Mouse (Mus musculus) cerebellum, postnatal 25 days (tissue): ENCODE measurements at regions not wholly inside any gene's neighbourhood (a gene's known extent, or its start where the extent isn't known, plus 50 kb on each side); places are given as distances from the start of the nearest gene placed in this dataset.

ENCODE experiments used
- DNase-seq, 2 experiments: peaks; one replicate each; pipeline ENCODE4 v3.0.0; 2021; ENCODE audit warnings: mixed read lengths in 2 of 2

DNA sequence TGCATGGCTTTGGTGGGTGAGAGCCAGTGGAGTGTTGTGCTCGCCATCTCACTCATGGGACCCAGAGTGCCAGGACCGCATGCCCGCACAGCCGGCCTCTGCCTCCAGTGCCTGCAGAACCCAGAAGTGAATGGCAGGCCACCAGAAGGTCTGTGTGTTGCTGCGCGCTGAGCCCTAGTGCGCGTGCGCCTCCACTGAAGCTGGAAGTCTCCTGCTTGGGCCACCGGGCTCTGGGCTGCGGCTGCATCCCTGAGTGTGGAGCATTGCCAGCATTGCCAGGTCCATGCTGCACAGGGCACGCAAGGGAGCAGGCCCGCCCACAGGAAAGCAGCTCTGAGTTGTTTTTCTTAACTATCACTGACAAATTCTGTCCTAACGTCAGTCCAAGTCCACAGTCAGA is 785.7 kb downstream of the Gm6760 start:
- DNase-seq, result peak; percentile 67 to 72

DNA sequence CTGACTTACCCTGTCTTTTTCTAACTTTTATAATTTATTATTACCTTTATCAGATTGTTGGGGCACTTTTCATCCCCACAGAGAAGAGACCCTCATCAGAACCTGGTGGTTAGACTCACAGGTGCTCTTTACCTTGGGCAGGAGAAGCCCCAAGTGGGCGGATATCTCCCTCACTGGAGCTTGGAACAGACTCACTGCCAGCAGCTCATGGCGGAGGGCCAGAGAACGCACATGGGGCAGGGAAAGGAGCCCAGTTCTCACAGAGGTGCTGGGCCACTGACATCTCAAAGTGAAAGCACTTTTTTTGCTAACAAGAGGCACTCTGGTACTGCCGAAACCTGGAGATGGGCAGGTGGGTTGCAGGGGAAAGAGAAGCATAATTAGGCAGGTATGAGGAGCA is 786.3 kb downstream of the Gm6760 start:
- DNase-seq, result peak; percentile 82 to 87

DNA sequence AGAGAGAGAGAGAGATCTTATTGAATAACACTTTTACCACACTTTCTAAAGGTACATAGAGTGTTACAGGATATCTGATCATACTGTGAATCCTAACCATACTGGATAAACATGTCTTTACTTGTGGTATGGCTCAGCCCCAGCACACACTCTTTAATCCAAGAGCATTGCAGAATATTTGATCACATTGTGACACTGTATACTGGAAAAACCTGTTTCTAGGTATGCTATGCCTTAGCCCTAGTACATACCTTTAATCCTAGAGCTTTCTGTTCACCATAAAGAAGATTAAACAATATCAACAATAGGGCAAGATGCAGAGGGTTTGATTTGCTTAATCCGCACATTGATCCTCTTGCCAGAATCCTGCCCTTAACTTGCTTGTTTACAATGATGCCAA is 797.0 kb downstream of the Gm6760 start:
- DNase-seq, result no peak
